ENCODE assay signal across 14 mouse cellular contexts in the genomic region with DNA sequence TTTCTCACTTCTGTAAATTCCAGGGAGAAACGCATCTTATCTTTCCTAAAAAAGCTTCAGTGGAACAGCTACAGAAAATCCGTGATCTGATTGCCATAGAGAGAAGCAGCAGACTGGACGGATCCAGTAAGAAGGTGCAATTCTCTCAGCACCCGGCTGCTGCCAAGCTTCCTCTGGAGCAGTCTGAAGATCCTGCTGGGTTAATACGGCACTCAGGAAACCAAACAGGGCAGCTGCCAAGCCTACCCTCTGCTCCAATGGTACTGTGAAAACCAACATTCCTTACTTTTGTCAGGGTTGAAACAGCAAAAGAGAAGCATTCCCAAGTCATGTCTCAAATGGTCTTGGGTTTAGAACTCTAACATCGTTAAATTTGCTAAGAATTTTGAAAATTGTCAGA.
A peak's percentile ranks its signal among the peaks of the same experiment; 100 is the strongest.
DNase-seq lines count a peak whose midpoint lies in the region; ATAC-seq lines count a peak whose summit lies in the region.
"Had no signal": no experiment of that assay in that cellular context is flagged by ENCODE, and none has a peak within 500 bp of the region (broad histone marks: within the 10 kb centered on the region; RNA-seq: fewer than 3 reads in every experiment).

No protein-coding gene starts in this region.

- no peak for DNase-seq in frontal cortex, postnatal 25 days (ENCODE audit: low spot score in 2 of 2)
- peak; percentile 17 to 20 for DNase-seq in right cerebral cortex, adult 2 months (ENCODE audit: low spot score in 2 of 2)
- no peak for DNase-seq in right cerebral cortex, postnatal 36 days (ENCODE audit: low spot score in 2 of 2)
- DNase-seq in cerebellum, adult 9-10 months = peak; percentile 85
- DNase-seq in urinary bladder, postnatal 10 days (ENCODE audit: low spot score) = no peak
- DNase-seq in spleen, postnatal 10 days (ENCODE audit: low spot score in 2 of 2) = no peak
- DNase-seq: gastrocnemius, adult 2 months; heart, adult 2 months; kidney, adult 2 months; kidney, postnatal 4 days; lung, embryonic 14.5 days; thymus, postnatal 25 days had no signal

- ATAC-seq in frontal cortex, adult (ENCODE audit: low TSS enrichment) = peak; percentile 95
- ATAC-seq: Patski had no signal

Comparison
In these comparisons a context has a peak if more than half of its experiments do, and no peak if none do; other contexts are left out.
1. DNase-seq: peak in right cerebral cortex, adult 2 months (2 of 2) and cerebellum, adult 9-10 months (single experiment); none in frontal cortex, postnatal 25 days (0 of 2), right cerebral cortex, postnatal 36 days (0 of 2), urinary bladder, postnatal 10 days (single experiment) and spleen, postnatal 10 days (0 of 2).